Mouse (Mus musculus) neural tube, embryonic 10.5 days (tissue): ENCODE data around the gene Cers2.
A peak's percentile ranks its signal among the peaks of the same experiment; 100 is the strongest.

Experiments used
- DNase-seq: peaks from one replicate; pipeline ENCODE4 v3.0.0-alpha.2; 2017; ENCODE audit warnings: low spot score; ENCODE audit errors: extremely low spot score

The Cers2 gene

GRCm38 (mm10) chr3:95314486-95315093 lies at the start of gene Cers2:
TSS of gene Cers2 (plus strand) at chr3:95314791.
- no peak for DNase-seq

GRCm38 (mm10) chr3:95266052-95266451 lies 48.5 kb upstream of the Cers2 start:
- DNase-seq, result no peak

DNA sequence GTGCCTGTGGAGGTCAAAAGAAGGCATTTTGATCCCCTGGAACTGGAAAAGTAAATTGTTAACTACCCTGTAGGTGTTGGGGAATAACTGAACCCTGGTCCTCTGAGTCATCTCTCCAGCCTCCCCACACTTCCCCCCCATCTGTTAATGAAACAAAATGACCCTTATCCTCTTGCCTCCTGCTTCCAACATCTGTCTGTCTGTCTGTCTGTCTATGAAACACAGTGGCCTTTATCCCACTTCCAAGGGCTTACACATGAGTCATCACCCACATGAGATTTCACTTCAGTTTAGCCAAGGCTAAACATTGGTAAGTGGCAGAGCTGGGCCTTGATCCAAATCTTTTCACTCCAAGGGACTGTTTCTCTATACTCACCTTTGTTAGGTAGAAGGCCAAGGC lies 46.7 kb upstream of the Cers2 start:
- DNase-seq, result no peak

- DNase-seq, result no peak
These were observed 44.8 kb upstream of the Cers2 start for GRCm38 (mm10) chr3:95269789-95270188.

DNA sequence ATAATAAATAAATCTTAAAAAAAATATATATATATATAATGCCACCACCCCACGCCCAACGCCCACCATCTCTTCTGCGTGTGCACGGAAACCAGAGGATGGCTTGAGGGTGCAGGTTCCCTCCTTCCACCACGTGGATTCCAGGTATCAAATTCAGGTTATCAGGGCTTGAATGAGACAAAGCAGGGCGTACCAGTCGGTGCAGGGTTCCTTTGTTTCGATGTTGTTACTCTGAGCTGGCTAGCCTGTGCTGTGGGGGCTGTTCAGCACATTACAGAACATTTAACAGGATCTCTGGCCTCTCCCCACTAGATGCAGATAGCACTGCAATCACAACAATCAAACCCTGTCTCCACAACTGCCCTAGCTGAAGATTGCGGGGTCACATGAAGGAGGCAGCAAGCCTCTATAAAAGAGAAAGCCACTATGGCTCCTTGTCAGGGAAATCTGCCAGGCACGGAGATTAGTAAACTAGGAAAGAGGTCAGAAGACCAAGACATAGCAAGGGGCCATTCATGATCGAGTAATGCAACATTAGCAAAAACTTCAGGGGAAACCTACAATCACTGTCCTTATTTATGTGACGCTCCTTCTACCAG lies 43.7 kb upstream of the Cers2 start:
- no peak for DNase-seq

- no peak for DNase-seq
These were observed 41.1 kb upstream of the Cers2 start for GRCm38 (mm10) chr3:95273471-95273870.

- DNase-seq, result no peak
These were observed 40.1 kb upstream of the Cers2 start for GRCm38 (mm10) chr3:95274453-95274852.

DNA sequence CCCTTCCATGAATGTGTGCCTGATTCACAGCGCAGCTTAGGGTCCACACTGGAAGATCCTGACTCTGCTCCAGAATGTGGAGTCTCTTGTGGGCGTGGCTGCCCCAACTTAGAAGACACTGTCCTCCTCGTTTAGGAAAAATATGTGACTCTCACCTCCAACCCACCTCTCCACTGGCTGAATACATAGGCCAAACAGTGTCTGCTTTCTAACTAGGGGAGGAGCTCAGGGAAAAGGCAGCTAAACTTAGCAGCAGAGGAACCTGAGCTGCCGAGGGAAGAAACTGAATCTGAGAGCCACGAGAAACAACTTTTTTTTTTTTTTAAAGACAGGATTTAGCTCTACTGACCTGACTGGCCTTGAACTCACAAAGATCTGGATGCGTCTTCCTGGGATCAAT lies 39.4 kb upstream of the Cers2 start:
- no peak for DNase-seq

DNA sequence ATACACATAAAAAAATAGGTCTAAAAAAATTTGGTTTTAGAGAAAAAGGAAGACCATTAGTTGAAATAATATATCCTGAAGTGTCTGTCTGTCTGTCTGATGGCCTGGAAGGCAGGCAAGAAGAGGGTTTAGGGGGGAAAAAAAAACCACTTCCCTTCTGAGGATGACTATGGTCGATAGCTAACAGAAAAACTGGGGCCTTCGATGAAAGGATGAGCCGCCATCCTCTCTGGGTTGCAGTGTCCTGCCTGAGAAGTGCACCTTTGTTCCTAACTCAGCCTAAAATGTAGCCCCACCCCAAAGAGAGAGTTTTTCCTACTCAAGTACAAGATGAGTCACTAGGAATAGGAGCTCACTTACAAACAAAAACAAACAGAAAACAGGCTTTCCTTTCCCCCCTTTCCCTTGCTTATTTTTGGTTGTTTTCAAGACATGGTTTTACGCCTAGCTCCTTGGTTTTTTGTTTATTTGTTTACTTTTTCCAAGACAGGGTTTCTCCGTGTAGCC lies 38.1 kb upstream of the Cers2 start:
- DNase-seq, result no peak

- no peak for DNase-seq
These were observed 37.4 kb upstream of the Cers2 start for GRCm38 (mm10) chr3:95277149-95277551.

DNA sequence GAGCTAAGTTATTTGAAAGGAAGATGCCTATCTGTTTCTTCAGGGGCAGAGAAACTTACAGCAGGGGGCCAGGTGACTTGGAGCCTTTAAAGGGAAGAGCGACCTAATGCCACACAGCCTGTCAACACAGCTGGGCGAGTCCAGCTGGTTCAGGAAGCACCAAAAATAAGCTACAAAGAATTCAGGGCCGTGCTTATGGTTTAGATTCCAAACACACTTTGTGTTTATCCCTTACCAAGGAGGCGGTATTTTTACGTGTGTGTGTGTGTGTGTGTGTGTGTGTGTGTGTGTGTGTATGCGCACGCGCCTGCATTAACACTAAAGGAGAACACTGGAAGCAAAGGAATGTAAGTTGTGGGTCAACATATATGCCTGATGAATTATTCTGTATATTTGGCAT lies 33.8 kb upstream of the Cers2 start:
- peak; percentile 29 for DNase-seq

DNA sequence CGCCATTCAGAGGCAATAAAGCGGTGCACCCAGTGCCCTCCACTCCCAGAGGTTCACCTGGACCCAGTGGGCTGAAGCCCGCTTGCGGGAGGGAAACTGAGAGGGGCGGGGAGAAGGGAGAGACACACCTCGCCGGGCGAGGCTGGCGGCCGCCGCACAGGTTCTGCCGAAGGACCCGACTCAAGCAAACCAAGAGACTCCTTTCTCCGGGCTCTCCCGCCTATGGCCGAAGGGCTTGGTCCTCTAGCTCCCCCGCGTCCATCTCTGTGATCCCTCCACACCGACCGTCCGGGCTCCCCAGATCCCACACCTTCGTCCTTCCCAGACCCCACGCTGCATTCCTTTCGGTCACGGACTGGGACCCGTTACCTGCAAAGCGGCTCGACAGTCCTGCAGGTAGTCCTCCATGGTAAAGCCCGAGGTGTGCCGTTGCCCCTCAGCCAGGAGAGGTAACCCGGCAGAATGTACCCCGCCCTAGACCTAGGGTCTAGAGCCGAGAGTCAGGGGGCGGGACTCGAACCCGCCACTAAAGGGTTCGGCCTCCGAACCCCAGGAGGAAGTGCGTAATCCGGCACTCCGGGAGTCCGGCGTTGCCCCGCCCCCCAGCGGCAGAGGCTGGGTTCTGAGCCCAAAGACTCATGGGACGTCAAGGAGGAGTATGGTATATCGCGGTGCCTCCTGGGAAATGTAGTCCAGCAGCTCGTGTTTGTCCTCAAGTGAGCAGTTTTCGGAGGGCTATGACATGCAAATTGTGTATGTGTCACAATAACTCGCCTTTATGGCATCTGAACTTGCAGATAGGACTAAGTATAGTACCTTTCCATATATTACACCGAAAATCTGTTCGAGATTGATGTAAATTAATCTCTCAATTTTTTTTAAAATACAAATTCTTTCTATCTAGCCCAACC lies 33.1 kb upstream of the Cers2 start, which contains the start of the genes Mindy1 and Prune1:
Mindy1 (plus strand) TSS at position 130 of the 911 bp plus-strand sequence.
Prune1 (minus strand) TSS at position 861 of the 911 bp plus-strand sequence.
- peak; percentile 97 for DNase-seq

DNA sequence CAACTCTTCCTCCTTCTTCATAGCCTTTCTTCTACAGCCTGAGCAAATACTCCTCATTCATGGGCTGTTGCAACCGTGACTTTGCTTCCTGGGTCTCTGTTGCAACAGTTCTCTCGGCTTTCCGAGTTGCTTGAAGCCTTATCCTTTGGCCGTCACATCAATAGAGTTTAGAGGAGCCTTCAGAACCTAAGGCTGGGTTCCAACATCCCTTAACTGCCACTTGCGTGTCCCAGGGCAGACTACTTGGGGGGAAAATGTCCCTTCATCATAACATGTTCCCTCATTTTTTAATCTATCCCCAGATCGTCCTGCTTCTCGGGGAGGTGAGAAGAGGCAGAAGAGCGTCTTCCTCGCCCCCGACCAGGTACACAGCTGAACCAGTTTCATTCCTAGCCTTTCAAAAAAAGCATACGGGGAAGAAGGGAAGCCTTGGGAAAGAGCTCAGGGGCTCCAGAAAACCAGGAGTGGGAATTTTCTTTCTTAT lies 32.2 kb upstream of the Cers2 start:
- DNase-seq, result no peak

DNA sequence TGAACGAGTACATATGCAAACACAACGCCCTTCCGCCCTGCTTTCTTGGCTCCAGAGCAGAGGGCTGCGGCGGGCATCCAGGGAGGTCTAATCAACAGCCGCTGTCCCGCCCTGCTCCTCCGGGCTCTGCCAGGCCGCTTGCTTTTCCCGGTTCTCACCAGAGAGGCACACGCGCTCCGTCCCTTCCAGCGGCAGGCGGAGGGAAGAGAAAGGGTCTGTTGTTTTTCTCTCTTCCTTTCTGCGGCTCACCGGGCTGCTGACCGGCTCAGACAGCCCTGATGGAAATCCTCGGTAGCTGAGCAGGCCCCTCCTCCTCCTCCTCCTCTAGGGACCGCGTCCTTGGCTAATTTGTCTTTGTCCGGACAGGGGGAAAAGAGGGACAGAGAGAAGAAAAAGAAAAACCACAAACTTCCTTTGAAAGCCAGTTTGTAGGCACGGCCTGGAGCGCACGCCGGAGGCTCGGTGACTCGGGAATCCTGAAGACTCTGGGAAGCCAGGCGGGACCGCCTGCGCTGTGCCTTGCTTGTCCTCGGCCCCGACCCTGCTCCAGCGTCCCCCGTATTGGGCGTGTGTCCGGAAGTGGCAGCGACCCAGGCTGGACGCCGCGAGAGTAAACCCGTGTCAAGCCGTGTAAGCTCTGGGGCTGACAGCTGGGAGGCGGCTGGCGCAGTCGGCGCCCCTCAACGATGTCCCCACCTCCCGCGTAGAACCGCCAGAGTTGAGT lies 31.6 kb upstream of the Cers2 start:
- peak; percentile 84 for DNase-seq

- DNase-seq, result no peak
These were observed 31.0 kb upstream of the Cers2 start for GRCm38 (mm10) chr3:95283589-95283941.

- DNase-seq, result no peak
These were observed 30.5 kb upstream of the Cers2 start for GRCm38 (mm10) chr3:95284062-95284461.

- no peak for DNase-seq
These were observed 29.9 kb upstream of the Cers2 start for GRCm38 (mm10) chr3:95284501-95285281.

DNA sequence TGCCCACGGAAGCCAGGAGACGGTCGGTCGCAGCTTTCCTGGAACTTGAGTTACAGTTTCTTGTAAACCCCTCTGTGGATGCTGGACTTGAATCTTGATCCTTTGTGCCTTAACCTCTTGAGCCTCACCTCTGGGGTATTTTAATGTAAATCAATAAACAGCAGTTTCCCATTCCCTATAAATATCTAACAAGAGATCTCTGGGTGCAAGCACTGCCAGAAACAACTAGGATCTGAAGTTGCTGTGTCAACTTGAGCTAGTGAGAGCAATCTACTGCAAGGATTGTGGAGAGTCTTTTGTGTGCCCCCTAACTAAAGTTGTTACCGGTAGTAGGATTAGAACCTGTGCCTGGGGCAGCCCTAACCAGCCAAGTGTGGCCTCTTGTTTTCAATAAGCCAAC lies 29.2 kb upstream of the Cers2 start:
- no peak for DNase-seq

- no peak for DNase-seq
These were observed 28.6 kb upstream of the Cers2 start for GRCm38 (mm10) chr3:95286011-95286410.

- no peak for DNase-seq
These were observed 28.1 kb upstream of the Cers2 start for GRCm38 (mm10) chr3:95286510-95286909.
